Mouse (Mus musculus) CD8-positive naive resting alpha-beta T cell, adult 2 months (primary cell): ENCODE results near the gene D430019H16Rik.

ENCODE experiments used
- DNase-seq, 2 experiments: peaks; one replicate each; pipeline ENCODE4 v3.0.0; 2022; ENCODE audit warnings: low read depth in 2 of 2, low spot score in 2 of 2

D430019H16Rik gene

GRCm38 (mm10) chr12:105537162-105537561, 83.5 kb downstream of the D430019H16Rik start:
- no peak for DNase-seq

GRCm38 (mm10) chr12:105539649-105540048, 86.0 kb downstream of the D430019H16Rik start:
- no peak for DNase-seq

GRCm38 (mm10) chr12:105541590-105542402, 88.1 kb downstream of the D430019H16Rik start:
- no peak for DNase-seq

GRCm38 (mm10) chr12:105542513-105542912, 88.9 kb downstream of the D430019H16Rik start:
- no peak for DNase-seq
